28 mouse cellular contexts compared by ENCODE assay signal in genomic region chr19:15052642-15053239, GRCm38 (mm10).
DNase-seq lines count a peak whose midpoint lies in the region; ATAC-seq lines count a peak whose summit lies in the region.
"Had no signal": no experiment of that assay in that cellular context is flagged by ENCODE, and none has a peak within 500 bp of the region (broad histone marks: within the 10 kb centered on the region; RNA-seq: fewer than 3 reads in every experiment).

No protein-coding gene starts in this region.

- no peak overlapping the region for H3K4me2 ChIP-seq in hindbrain, embryonic 13.5 days
- H3K4me2 ChIP-seq in hindbrain, embryonic 14.5 days (replicated peaks), result no peak overlapping the region
- H3K4me2 ChIP-seq in limb, embryonic 13.5 days (replicated peaks), result peak overlapping the region; percentile 21; the same call in 1 of the 2 replicates
- peak overlapping the region; percentile 30 for H3K4me2 ChIP-seq in forebrain, embryonic 14.5 days (ENCODE audit: low read length)
- H3K4me2 ChIP-seq: embryonic facial prominence, embryonic 12.5 days; heart, embryonic 12.5 days had no signal

- H3K36me3 ChIP-seq in hindbrain, embryonic 13.5 days, result no peaks in the 10 kb centered on the region
- no peaks in the 10 kb centered on the region for H3K36me3 ChIP-seq in hindbrain, embryonic 14.5 days (replicated peaks; ENCODE audit: control insufficient read depth, insufficient read depth)
- no peaks in the 10 kb centered on the region for H3K36me3 ChIP-seq in limb, embryonic 13.5 days
- H3K36me3 ChIP-seq in limb, embryonic 10.5 days, result no peaks in the 10 kb centered on the region
- H3K36me3 ChIP-seq in forebrain, embryonic 14.5 days (ENCODE audit: control insufficient read depth, insufficient read depth, low read length), result no peaks in the 10 kb centered on the region
- H3K36me3 ChIP-seq: embryonic facial prominence, embryonic 12.5 days; heart, embryonic 12.5 days; hindbrain, embryonic 10.5 days had no signal

- 0 out of 2 replicates have a peak overlapping the region, but pooled peaks have one; percentile 23 for H3K27ac ChIP-seq in hindbrain, embryonic 13.5 days
- H3K27ac ChIP-seq in hindbrain, embryonic 14.5 days, result no peak overlapping the region
- H3K27ac ChIP-seq in limb, embryonic 13.5 days, result no peak overlapping the region
- H3K27ac ChIP-seq in limb, embryonic 10.5 days, result no peak overlapping the region
- H3K27ac ChIP-seq in forebrain, embryonic 14.5 days (ENCODE audit: low read depth, low read length), result peak overlapping the region; percentile 35; the same call in 1 of the 2 replicates
- H3K27ac ChIP-seq: embryonic facial prominence, embryonic 12.5 days; hindbrain, embryonic 10.5 days; kidney, postnatal 0 days; left cerebral cortex, adult 2 months; macrophage had no signal

- no peaks in the 10 kb centered on the region for H3K27me3 ChIP-seq in hindbrain, embryonic 13.5 days
- H3K27me3 ChIP-seq in hindbrain, embryonic 14.5 days (ENCODE audit: control insufficient read depth, insufficient read depth, low read length), result no peaks in the 10 kb centered on the region
- no peaks in the 10 kb centered on the region; the same call in 1 of the 2 replicates for H3K27me3 ChIP-seq in limb, embryonic 13.5 days
- H3K27me3 ChIP-seq in limb, embryonic 10.5 days (ENCODE audit: low read depth, poor library complexity, severe bottlenecking), result peaks cover 9% of the 10 kb centered on the region
- H3K27me3 ChIP-seq in forebrain, embryonic 14.5 days (replicated peaks; ENCODE audit: control insufficient read depth, insufficient read depth, low read length), result no peaks in the 10 kb centered on the region
- H3K27me3 ChIP-seq: embryonic facial prominence, embryonic 12.5 days had no signal

- no peak overlapping the region for H3K9ac ChIP-seq in hindbrain, embryonic 13.5 days
- no peak overlapping the region for H3K9ac ChIP-seq in hindbrain, embryonic 14.5 days
- no peak overlapping the region for H3K9ac ChIP-seq in limb, embryonic 13.5 days
- peak overlapping the region; percentile 38 for H3K9ac ChIP-seq in forebrain, embryonic 14.5 days (ENCODE audit: low read length)
- H3K9ac ChIP-seq: embryonic facial prominence, embryonic 12.5 days; heart, embryonic 12.5 days had no signal

- H3K4me3 ChIP-seq in hindbrain, embryonic 13.5 days, result no peak overlapping the region
- no peak overlapping the region for H3K4me3 ChIP-seq in hindbrain, embryonic 14.5 days (replicated peaks; ENCODE audit: low read length)
- H3K4me3 ChIP-seq in limb, embryonic 13.5 days, result no peak overlapping the region
- H3K4me3 ChIP-seq in limb, embryonic 10.5 days, result no peak overlapping the region
- H3K4me3 ChIP-seq in forebrain, embryonic 14.5 days (ENCODE audit: low read depth, low read length), result no peak overlapping the region
- H3K4me3 ChIP-seq: embryonic facial prominence, embryonic 12.5 days; erythroblast, embryonic 14.5 days; heart, embryonic 12.5 days; hindbrain, embryonic 10.5 days; left cerebral cortex, adult 2 months had no signal

- H3K9me3 ChIP-seq in hindbrain, embryonic 13.5 days, result no peaks in the 10 kb centered on the region
- H3K9me3 ChIP-seq in hindbrain, embryonic 14.5 days (ENCODE audit: control insufficient read depth, low read length), result no peaks in the 10 kb centered on the region
- no peaks in the 10 kb centered on the region for H3K9me3 ChIP-seq in limb, embryonic 13.5 days
- no peaks in the 10 kb centered on the region for H3K9me3 ChIP-seq in limb, embryonic 10.5 days (replicated peaks)
- H3K9me3 ChIP-seq in forebrain, embryonic 14.5 days (replicated peaks; ENCODE audit: control insufficient read depth, low read length), result no peaks in the 10 kb centered on the region
- H3K9me3 ChIP-seq: embryonic facial prominence, embryonic 12.5 days; heart, embryonic 12.5 days; hindbrain, embryonic 10.5 days had no signal

- DNase-seq in hindbrain, embryonic 14.5 days (ENCODE audit: low spot score), result no peak
- DNase-seq in limb, embryonic 10.5 days (ENCODE audit: low spot score), result no peak
- peak; percentile 51 for DNase-seq in forebrain, embryonic 14.5 days (ENCODE audit: low spot score)
- peak; percentile 20 for DNase-seq in retina, embryonic 14.5 days (ENCODE audit: low spot score)
- DNase-seq in thymus, postnatal 25 days, result no peak
- DNase-seq: adrenal gland, postnatal 25 days; cerebellum, adult 18-20 months; cerebellum, postnatal 14 days; gastrocnemius, postnatal 25 days; heart, adult 18-20 months; heart, postnatal 10 days; kidney, adult 18-20 months; left cerebral cortex, postnatal 4 days; right cerebral cortex, adult 18-20 months; right cerebral cortex, postnatal 4 days; thymus, postnatal 36 days had no signal

- WGBS in hindbrain, embryonic 13.5 days, result 76% methylated on average over 10 of the region's 10 CpGs
- 74% methylated on average over 10 of the region's 10 CpGs for WGBS in hindbrain, embryonic 14.5 days
- WGBS in limb, embryonic 13.5 days, result 46% methylated on average over 10 of the region's 10 CpGs
- WGBS in limb, embryonic 10.5 days, result 71% methylated on average over 10 of the region's 10 CpGs
- WGBS in forebrain, embryonic 14.5 days, result 35% methylated on average over 10 of the region's 10 CpGs

- peaks cover 12% of the 10 kb centered on the region; the same call in 1 of the 2 replicates for H3K4me1 ChIP-seq in hindbrain, embryonic 13.5 days (replicated peaks)
- H3K4me1 ChIP-seq in hindbrain, embryonic 14.5 days (replicated peaks; ENCODE audit: control insufficient read depth, insufficient read depth, low read length), result no peaks in the 10 kb centered on the region
- peaks cover 37% of the 10 kb centered on the region for H3K4me1 ChIP-seq in limb, embryonic 13.5 days
- peaks cover 40% of the 10 kb centered on the region for H3K4me1 ChIP-seq in limb, embryonic 10.5 days
- H3K4me1 ChIP-seq in forebrain, embryonic 14.5 days (ENCODE audit: control insufficient read depth, insufficient read depth, low read length), result peaks cover 24% of the 10 kb centered on the region
- H3K4me1 ChIP-seq: hindbrain, embryonic 10.5 days had no signal

- ATAC-seq in hindbrain, embryonic 13.5 days (ENCODE audit: low FRiP score), result no peak
- ATAC-seq in hindbrain, embryonic 14.5 days (ENCODE audit: low FRiP score), result no peak
- ATAC-seq in limb, embryonic 13.5 days (ENCODE audit: low FRiP score, low read depth), result no peak
- peak; percentile 65; the same call in 1 of the 2 replicates for ATAC-seq in forebrain, embryonic 14.5 days
- ATAC-seq in erythroblast, adult 5-6 weeks (replicated peaks; ENCODE audit: low FRiP score, poor library complexity, severe bottlenecking), result no peak
- ATAC-seq: CD4-positive, CD25-positive, alpha-beta regulatory T cell, adult 4 months; inflammation-experienced regulatory T-cells, adult 6 months had no signal

Comparison
In these comparisons a context has a peak if more than half of its experiments do, and no peak if none do; other contexts are left out.
1. H3K27ac ChIP-seq: peak in hindbrain, embryonic 13.5 days (single experiment) and forebrain, embryonic 14.5 days (single experiment); none in hindbrain, embryonic 14.5 days (single experiment), limb, embryonic 13.5 days (single experiment) and limb, embryonic 10.5 days (single experiment).
2. H3K4me2 ChIP-seq: peak in limb, embryonic 13.5 days (single experiment) and forebrain, embryonic 14.5 days (single experiment); none in hindbrain, embryonic 13.5 days (single experiment) and hindbrain, embryonic 14.5 days (single experiment).
3. DNase-seq: peak in forebrain, embryonic 14.5 days (single experiment) and retina, embryonic 14.5 days (single experiment); none in hindbrain, embryonic 14.5 days (single experiment), limb, embryonic 10.5 days (single experiment) and thymus, postnatal 25 days (single experiment).